Mouse (Mus musculus) ZHBTc4 (cell line): ENCODE data around the gene Oxtr.

Source experiments
- DNase-seq: peaks from one replicate; pipeline ENCODE4 v3.0.0-alpha.2; 2011; ENCODE audit warnings: low read depth, low spot score

Gene Oxtr

DNA sequence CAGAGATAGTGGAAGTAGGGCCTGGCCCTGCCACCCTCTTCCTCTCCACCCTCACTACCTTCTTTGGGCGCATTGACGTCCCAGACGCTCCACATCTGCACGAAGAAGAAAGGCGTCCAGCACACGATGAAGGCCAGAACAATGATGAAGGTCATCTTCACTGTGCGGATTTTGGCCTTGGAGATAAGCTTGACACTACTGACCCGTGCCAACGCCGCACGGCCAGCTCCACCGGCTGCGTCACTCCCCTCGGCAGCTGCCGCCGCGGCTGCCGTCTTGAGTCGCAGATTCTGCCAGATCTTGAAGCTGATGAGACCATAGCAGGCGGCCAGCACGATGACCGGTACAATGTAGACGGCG lies 942 bp downstream of the Oxtr start:
- no peak for DNase-seq

DNA sequence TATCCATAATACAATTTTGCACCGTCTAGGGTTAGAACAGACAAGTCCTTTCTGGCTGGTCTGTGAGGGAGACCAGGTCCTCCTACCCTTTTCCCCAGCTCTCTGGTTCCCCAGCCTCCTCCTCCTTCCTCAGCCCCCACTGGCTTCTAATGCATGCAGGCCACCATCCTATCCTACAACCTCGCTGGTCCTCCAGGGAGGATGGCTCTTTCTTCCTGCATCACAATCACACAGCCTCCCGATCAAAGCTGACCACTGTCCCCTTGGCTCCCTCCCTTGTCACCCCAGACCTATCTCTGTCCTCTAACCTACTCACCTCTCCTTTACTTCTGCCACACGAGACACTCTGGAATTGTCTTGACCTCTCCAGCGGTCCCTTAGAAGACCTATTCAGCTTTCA lies 1.8 kb downstream of the Oxtr start:
- DNase-seq, result no peak

DNA sequence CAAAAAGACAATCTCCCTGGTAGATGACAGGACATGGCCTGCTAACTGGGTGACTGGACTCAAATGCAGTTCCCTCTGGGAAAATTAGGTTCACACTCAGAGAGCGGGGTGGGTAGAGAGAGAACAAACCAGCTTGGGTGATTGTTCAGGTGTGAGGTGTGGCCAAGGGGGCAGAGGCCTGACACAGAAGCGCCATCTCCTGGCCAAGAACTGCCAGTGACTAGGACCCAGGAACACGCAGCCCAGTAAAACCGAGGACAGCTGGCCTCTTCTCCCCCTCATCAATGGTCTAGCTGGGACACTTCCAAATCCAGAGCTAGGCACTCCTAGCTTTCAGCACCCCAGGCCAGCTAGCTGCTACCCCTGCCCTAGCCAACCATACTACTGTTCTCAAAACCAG lies 5.4 kb downstream of the Oxtr start:
- DNase-seq, result peak; percentile 52

DNA sequence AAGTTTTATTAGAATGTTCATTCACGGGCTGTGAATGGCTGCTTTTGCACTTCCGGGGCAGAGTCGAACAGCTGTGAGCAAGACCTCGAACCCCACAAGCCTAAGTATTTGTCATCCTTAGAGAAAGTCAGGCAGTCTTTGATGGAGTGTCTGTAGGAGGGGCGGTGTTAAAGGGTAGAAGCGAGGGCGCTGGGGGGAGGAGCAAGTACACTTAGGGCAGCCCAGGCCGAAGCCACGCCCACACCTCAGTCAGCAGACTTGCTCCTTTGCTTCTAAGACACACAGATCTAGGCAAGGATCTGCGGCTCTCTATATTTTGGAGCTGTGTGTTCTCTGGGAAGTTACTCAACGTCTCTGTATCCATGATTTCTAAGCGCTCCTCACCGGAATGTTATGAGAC lies 9.9 kb downstream of the Oxtr start:
- peak; percentile 88 for DNase-seq

DNA sequence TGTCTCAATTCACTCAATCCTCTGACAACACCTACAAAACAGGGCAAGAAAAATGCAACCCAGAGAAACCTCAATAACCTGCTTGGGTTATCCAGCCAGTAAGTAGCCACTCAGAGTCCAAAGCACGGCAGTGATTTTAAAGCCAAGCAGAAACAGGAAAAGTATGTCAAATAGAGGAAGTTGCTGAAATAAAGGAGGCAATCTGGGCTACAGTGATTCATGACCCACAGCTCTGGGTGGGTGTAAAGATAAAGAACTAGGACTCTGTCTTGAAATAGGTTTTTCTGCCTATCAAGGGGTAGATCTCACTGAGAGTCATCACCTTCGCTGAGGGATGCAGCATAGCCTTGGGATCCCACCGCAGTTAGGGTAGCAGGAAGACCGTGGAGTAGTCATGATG lies 18.1 kb downstream of the Oxtr start:
- DNase-seq, result no peak

DNA sequence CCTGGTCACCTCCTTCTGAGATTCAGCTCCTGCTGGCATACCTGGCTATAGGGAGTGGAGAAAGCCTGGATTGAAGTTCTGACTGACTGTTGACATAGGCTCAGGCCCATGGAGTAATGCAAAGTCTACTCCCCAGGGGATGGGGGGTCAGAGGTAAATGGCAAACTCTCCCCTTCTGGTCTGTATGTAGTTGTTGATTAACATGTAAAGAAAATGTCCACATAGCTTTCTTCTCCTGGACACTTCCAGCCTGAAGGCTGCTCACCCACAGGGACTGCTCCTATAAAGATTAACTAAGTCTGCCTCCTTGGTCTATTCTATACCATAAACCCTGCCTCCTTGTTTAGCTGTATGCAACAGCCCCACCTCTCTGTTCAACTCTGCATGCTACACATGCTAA lies 23.7 kb downstream of the Oxtr start:
- no peak for DNase-seq

DNA sequence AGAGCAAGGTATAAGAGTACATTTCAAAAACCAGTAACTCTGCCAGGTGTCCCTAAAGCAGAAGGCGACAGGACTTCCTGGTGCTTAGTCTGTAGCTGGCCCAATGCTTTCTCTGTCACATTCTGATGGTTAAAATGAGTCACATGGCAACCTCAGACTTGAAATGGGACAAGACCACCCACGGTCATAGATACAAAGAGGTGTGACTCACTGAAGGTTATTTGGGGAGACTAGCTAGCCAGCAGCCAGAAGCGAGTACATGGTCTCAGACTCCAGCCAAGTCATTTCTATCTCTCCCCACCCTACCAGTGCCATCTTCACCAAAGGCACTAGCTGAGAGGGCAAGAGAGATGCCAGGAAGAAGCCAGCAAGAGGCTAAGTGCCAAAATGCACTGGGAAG lies 24.3 kb downstream of the Oxtr start:
- DNase-seq, result no peak

DNA sequence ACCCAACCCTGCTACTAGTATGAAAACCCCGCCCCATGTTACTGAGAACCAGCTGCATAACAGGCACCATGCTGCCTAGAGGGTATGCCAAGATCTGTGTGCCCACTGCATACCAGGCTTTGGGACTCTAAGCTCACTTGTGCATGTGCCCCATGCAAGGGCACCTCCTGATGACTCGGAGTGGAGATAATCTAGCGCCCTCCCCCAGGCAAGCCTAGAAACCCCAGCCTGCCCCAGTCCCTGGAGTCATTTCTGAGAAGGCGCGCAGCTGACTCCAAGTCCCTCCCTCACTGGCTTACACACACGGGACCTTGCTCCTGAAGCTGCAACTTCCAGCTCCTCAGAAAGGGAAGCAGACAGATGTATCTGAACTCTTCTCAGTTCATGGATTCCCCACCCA lies 26.4 kb downstream of the Oxtr start:
- no peak for DNase-seq

DNA sequence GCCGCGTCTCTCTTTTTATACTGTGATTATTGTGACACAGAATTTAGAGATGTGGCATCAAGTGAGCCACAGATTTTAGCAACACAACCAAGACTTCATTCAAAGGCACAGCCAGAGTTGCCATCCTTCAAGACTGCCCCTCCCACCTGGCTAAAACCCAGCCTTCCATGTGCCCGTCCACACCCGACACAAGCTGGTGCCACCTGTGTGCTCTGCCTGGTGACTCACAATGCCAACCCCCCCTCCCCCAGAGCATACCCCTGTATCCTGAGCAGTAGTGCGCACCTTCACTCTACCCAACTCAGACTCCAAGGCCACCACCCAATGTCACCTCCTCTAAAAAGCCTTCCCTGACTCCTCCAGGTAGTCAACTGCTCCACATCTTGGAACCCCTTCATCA lies 28.3 kb downstream of the Oxtr start:
- DNase-seq, result no peak

DNA sequence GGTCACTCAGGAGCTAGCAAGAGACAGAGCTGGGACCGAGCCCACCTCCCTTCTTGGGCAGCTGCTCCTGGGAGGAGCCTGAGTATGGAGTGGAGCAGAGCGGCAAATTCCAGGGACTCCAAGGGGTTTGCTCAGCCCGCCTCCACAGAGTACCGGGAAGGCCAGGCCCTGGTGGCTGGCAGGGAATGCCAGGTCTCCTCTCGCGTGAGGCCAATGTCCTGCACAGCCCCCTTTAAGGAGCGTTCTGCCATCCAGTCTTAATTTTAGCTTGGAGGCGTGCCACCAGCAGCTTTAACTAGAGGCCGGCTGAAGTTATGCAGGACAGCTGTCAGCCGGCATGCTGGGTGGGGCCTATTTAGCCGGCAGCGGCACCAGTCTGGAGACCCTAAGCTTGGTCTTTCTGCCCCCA lies 30.4 kb downstream of the Oxtr start, which contains the start of gene Cav3:
Cav3 (plus strand) TSS at position 165 of the 409 bp plus-strand sequence.
- DNase-seq, result no peak

DNA sequence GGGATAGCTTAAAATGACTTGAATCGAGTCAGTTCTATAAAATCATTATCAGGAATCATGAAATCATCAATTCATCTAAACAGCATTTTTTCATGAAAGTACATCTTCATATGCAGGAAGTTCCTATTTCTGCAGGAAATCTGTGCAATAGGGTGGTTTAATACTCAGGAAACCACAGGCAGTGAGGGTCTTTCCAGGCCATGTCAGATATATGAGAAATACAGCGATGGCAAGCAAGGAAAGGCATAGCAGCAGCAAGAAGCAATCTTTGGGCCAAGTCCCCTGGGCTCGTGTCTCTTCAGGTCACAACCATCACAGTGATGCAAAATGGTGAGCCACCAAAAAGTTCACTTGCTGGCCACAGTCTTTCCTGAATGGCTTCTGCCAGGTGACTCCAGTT lies 44.1 kb downstream of the Oxtr start:
- DNase-seq, result no peak

DNA sequence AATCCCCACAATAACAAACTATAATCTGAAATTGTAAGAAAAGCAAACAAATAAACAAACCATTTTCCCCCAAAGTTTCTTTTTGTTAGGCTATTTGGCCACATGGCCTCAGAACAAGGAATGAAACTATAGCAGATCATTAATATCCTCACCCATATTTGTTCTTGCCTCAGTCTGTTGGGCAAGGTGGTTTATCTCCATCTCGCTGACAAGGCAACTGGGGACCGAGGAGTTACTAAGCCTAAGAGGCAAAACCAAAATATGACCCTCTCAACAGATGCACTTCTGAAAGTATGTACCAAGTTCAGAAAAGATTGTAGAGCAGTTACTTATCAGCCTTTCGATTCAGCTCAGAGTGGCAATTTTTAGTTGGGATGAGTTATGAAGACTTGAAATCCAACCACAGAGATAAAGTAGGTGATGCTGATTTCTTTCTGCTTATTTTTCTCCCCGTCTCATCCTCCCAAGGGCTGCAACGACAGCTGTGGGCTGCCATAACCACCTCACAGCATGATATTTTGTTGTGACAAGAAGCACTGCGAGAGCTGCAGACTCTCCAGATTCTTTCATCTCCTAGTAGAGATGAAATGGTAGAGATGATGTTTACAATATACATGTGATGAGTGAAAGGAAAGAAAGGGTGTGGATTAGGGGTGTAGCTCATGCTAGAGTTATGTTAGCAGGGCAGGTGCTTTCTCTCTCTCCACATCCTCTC lies 63.6 kb downstream of the Oxtr start:
- no peak for DNase-seq

DNA sequence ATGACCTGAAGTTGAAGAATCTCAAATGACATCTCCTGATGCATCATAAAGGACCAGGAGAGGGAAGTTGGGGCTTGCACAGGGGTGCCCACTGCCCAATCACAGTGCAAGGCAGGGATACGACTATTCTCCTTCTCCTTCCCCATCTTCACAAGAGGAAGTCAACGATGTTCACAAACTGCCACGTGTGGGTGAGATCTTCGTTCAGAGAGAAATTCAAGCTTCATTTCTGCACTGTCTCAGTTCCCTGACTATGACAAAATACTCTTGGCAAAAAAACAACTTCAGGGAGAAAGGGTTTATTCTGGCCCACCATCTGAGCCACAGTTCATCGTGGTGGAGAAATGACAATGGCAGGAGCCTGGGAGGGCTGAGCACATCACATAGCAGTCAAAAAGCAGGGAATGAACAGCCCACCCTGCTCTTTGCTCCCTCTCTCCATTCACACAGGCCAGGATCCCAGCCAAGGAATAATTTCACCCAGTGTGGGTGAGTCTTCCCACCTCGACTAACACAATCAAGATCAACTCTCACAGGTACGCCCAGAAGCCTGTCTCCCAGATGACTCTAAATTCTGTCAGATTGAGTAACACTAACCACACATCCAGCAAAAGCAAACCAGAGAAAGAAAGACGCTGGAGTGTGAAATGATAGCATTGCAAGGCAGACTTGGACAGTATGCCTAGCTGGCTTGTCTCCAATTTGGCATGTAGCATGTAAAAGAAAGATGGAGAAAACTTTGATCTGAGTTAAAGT lies 65.8 kb downstream of the Oxtr start:
- DNase-seq, result no peak
